Mouse (Mus musculus) hindbrain, embryonic 16.5 days (tissue): ENCODE measurements around the gene Alpl. TPM values are rescaled to one million over a fixed set of nuclear protein-coding genes. Genes with fewer than 3 reads are reported as not detected.

Source experiments
- ATAC-seq: fragments of 200-750 bp; cut with Nextera tagmentation; 2 replicates; pipeline ENCODE4 v1.8.0; 2017; ENCODE audit warnings: moderate TSS enrichment, moderate library complexity
- H3K27ac ChIP-seq: fragments of 300-500 bp; sonication (generic); 2 replicates; pipeline ENCODE4 v1.5.1; 2014; ENCODE audit warnings: low read depth, mild to moderate bottlenecking, control low read depth, low read length, moderate library complexity
- H3K27me3 ChIP-seq: fragments of 300-500 bp; sonication (generic); replicated peaks from 2 replicates; pipeline ENCODE4 v1.6.1; 2014; ENCODE audit warnings: low read length; ENCODE audit not compliant: control insufficient read depth, insufficient read depth
- H3K36me3 ChIP-seq: fragments of 300-500 bp; sonication (generic); 2 replicates; pipeline ENCODE4 v1.6.1; 2014; ENCODE audit warnings: mild to moderate bottlenecking, low read length, moderate library complexity, mixed read lengths; ENCODE audit not compliant: control insufficient read depth, insufficient read depth
- H3K4me1 ChIP-seq: fragments of 300-500 bp; sonication (generic); 2 replicates; pipeline ENCODE4 v1.6.1; 2014; ENCODE audit warnings: low read depth, low read length; ENCODE audit not compliant: control insufficient read depth, insufficient read depth
- H3K4me2 ChIP-seq: fragments of 300-500 bp; sonication (generic); 2 replicates; pipeline ENCODE4 v1.6.1; 2014; ENCODE audit warnings: mild to moderate bottlenecking, low read length, control low read depth, moderate library complexity
- H3K4me3 ChIP-seq: fragments of 300-500 bp; sonication (generic); 2 replicates; pipeline ENCODE4 v1.5.1; 2014; ENCODE audit warnings: mild to moderate bottlenecking, low read length, control low read depth, moderate library complexity
- H3K9ac ChIP-seq: fragments of 300-500 bp; sonication (generic); 2 replicates; pipeline ENCODE4 v1.6.1; 2014; ENCODE audit warnings: low read depth, mild to moderate bottlenecking, control low read depth, low read length, moderate library complexity
- H3K9me3 ChIP-seq: fragments of 300-500 bp; sonication (generic); 2 replicates; pipeline ENCODE4 v1.6.1; 2014; ENCODE audit warnings: mild to moderate bottlenecking, low read length, moderate library complexity; ENCODE audit not compliant: control insufficient read depth
- WGBS: fragments of 180-500 bp; shearing (Covaris S2); extraction: QIAGEN DNeasy Blood & Tissue Kit; methylation state at CpG from one replicate; pipeline ENCODE4 v1.1.7; 2014; 5-methylcytosine and 5-hydroxymethylcytosine counted together
- polyA plus RNA-seq: library from polyadenylated mRNA; unstranded; fragments of >200 nt; fragmentation: Nextera tagmentation; extraction: Ambion mirVana; gene quantifications from 2 replicates; pipeline ENCODE4 v1.2.1, GENCODE M21; 2015

Gene Alpl
- polyA plus RNA-seq, 1 experiment from 2014 or later, result 18.0 TPM

GRCm38 (mm10) chr4:137769635-137770034 is 26.5 kb downstream of the Alpl start:
- no peak for ATAC-seq
- Histone ChIP-seq H3K27me3 (no peaks in the 10 kb centered on the region), H3K9ac (no peak overlapping the region), H3K36me3 (no peaks in the 10 kb centered on the region), H3K9me3 (no peaks in the 10 kb centered on the region), H3K4me1 (peaks cover 13% of the 10 kb centered on the region), H3K27ac (no peak overlapping the region), H3K4me3 (no peak overlapping the region), H3K4me2 (no peak overlapping the region)
- WGBS, result 48% methylated on average over 7 of the region's 7 CpGs

- 85% methylated on average over 6 of the region's 6 CpGs for WGBS
- H3K9ac ChIP-seq, result no peak overlapping the region
Measured at GRCm38 (mm10) chr4:137768831-137769230, 27.4 kb downstream of the Alpl start.

GRCm38 (mm10) chr4:137768381-137768780 is 27.8 kb downstream of the Alpl start:
- WGBS, result 70% methylated on average over 5 of the region's 5 CpGs
- Histone ChIP-seq H3K4me1 (peaks cover 11% of the 10 kb centered on the region), H3K27me3 (no peaks in the 10 kb centered on the region), H3K27ac (0 out of 2 replicates have a peak overlapping the region, but pooled peaks have one; percentile 4), H3K4me2 (no peak overlapping the region), H3K36me3 (no peaks in the 10 kb centered on the region), H3K4me3 (no peak overlapping the region), H3K9me3 (no peaks in the 10 kb centered on the region), H3K9ac (no peak overlapping the region)
- no peak for ATAC-seq

More at GRCm38 (mm10) chr4:137768831-137769230, 27.4 kb downstream of the Alpl start:
- Histone ChIP-seq H3K27ac (no peak overlapping the region), H3K27me3 (no peaks in the 10 kb centered on the region), H3K4me1 (peaks cover 13% of the 10 kb centered on the region), H3K4me2 (no peak overlapping the region), H3K36me3 (no peaks in the 10 kb centered on the region), H3K9me3 (no peaks in the 10 kb centered on the region), H3K4me3 (no peak overlapping the region)
- ATAC-seq, result no peak

GRCm38 (mm10) chr4:137766365-137766764 is 29.8 kb downstream of the Alpl start:
- no peaks in the 10 kb centered on the region for H3K27me3 ChIP-seq
- H3K4me1 ChIP-seq, result peaks cover 11% of the 10 kb centered on the region
- H3K9ac ChIP-seq, result no peak overlapping the region
- no peak overlapping the region for H3K4me2 ChIP-seq
- ATAC-seq, result no peak
- no peak overlapping the region for H3K4me3 ChIP-seq
- WGBS, result 43% methylated on average over 5 of the region's 5 CpGs
- H3K27ac ChIP-seq, result peak overlapping the region; percentile 60; the same call in 1 of the 2 replicates
- no peaks in the 10 kb centered on the region for H3K36me3 ChIP-seq
- no peaks in the 10 kb centered on the region for H3K9me3 ChIP-seq

- H3K4me2 ChIP-seq, result no peak overlapping the region
- WGBS, result 29% methylated on average over 7 of the region's 7 CpGs
- H3K36me3 ChIP-seq, result no peaks in the 10 kb centered on the region
- no peak overlapping the region for H3K4me3 ChIP-seq
- peaks cover 11% of the 10 kb centered on the region for H3K4me1 ChIP-seq
- H3K27me3 ChIP-seq, result no peaks in the 10 kb centered on the region
- peak overlapping the region; percentile 19; the same call in 1 of the 2 replicates for H3K9ac ChIP-seq
- peak; percentile 96 for ATAC-seq
- no peaks in the 10 kb centered on the region for H3K9me3 ChIP-seq
- H3K27ac ChIP-seq, result peak overlapping the region; percentile 80
Measured at GRCm38 (mm10) chr4:137765554-137765971, 30.6 kb downstream of the Alpl start.

GRCm38 (mm10) chr4:137764621-137765020 is 31.6 kb downstream of the Alpl start:
- Histone ChIP-seq H3K4me2 (no peak overlapping the region), H3K9me3 (no peaks in the 10 kb centered on the region), H3K36me3 (no peaks in the 10 kb centered on the region), H3K9ac (no peak overlapping the region), H3K4me1 (peaks cover 9% of the 10 kb centered on the region), H3K4me3 (no peak overlapping the region), H3K27ac (0 out of 2 replicates have a peak overlapping the region, but pooled peaks have one; percentile 20), H3K27me3 (no peaks in the 10 kb centered on the region)
- no peak for ATAC-seq
- 48% methylated on average over 3 of the region's 3 CpGs for WGBS

GRCm38 (mm10) chr4:137763920-137764495 is 32.2 kb downstream of the Alpl start:
- WGBS, result 70% methylated on average over 8 of the region's 8 CpGs
- peaks cover 9% of the 10 kb centered on the region for H3K4me1 ChIP-seq
- no peak overlapping the region for H3K9ac ChIP-seq
- H3K27me3 ChIP-seq, result no peaks in the 10 kb centered on the region
- H3K9me3 ChIP-seq, result no peaks in the 10 kb centered on the region
- H3K4me2 ChIP-seq, result no peak overlapping the region
- no peaks in the 10 kb centered on the region for H3K36me3 ChIP-seq
- H3K27ac ChIP-seq, result 0 out of 2 replicates have a peak overlapping the region, but pooled peaks have one; percentile 20
- no peak for ATAC-seq
- H3K4me3 ChIP-seq, result no peak overlapping the region

GRCm38 (mm10) chr4:137762886-137763285 is 33.3 kb downstream of the Alpl start:
- Histone ChIP-seq H3K9me3 (no peaks in the 10 kb centered on the region), H3K4me3 (no peak overlapping the region), H3K27ac (no peak overlapping the region), H3K9ac (no peak overlapping the region), H3K36me3 (no peaks in the 10 kb centered on the region), H3K4me2 (no peak overlapping the region), H3K4me1 (peaks cover 9% of the 10 kb centered on the region), H3K27me3 (no peaks in the 10 kb centered on the region)
- no peak for ATAC-seq
- 73% methylated on average over 9 of the region's 9 CpGs for WGBS

- Histone ChIP-seq H3K36me3 (no peaks in the 10 kb centered on the region), H3K9ac (no peak overlapping the region), H3K4me3 (no peak overlapping the region), H3K4me1 (no peaks in the 10 kb centered on the region), H3K4me2 (no peak overlapping the region), H3K9me3 (no peaks in the 10 kb centered on the region), H3K27ac (no peak overlapping the region), H3K27me3 (no peaks in the 10 kb centered on the region)
- no peak for ATAC-seq
- 64% methylated on average over 2 of the region's 2 CpGs for WGBS
Measured at GRCm38 (mm10) chr4:137754446-137754845, 41.7 kb downstream of the Alpl start.
